8 mouse cellular contexts compared by ENCODE assay signal in genomic region chr4:108350819-108351218, GRCm38 (mm10). TPM values are rescaled to one million over a fixed set of nuclear protein-coding genes. Genes with fewer than 3 reads are reported as not detected.
DNase-seq lines count a peak whose midpoint lies in the region; ATAC-seq lines count a peak whose summit lies in the region.

No protein-coding gene starts in this region.

- H3K36me3 ChIP-seq in heart, embryonic 11.5 days (ENCODE audit: control insufficient read depth, insufficient read depth, low read length): no peaks in the 10 kb centered on the region
- H3K36me3 ChIP-seq in limb, embryonic 11.5 days (ENCODE audit: control insufficient read depth, insufficient read depth, low read length): no peaks in the 10 kb centered on the region
- no peaks in the 10 kb centered on the region for H3K36me3 ChIP-seq in midbrain, embryonic 13.5 days

- no peak overlapping the region for H3K4me3 ChIP-seq in heart, embryonic 11.5 days (ENCODE audit: low read depth, low read length)
- no peak overlapping the region for H3K4me3 ChIP-seq in limb, embryonic 11.5 days (ENCODE audit: low read depth, low read length)
- H3K4me3 ChIP-seq in midbrain, embryonic 13.5 days (replicated peaks): no peak overlapping the region

- WGBS in heart, embryonic 11.5 days (ENCODE audit: insufficient replicate concordance): 4% methylated on average over 8 of the region's 8 CpGs
- 4% methylated on average over 8 of the region's 8 CpGs for WGBS in limb, embryonic 11.5 days
- 7% methylated on average over 8 of the region's 8 CpGs for WGBS in midbrain, embryonic 13.5 days

- ATAC-seq in heart, embryonic 11.5 days (replicated peaks; ENCODE audit: insufficient number of reproducible peaks, low FRiP score, low TSS enrichment): peak; percentile 78
- peak; percentile 85 for ATAC-seq in limb, embryonic 11.5 days (ENCODE audit: insufficient number of reproducible peaks, low FRiP score, low TSS enrichment, low read depth)
- peak; percentile 85 for ATAC-seq in midbrain, embryonic 13.5 days

- peak; percentile 95 for DNase-seq in 3T3-L1 (ENCODE audit: low read depth, low spot score)
- peak; percentile 58 for DNase-seq in adrenal gland, postnatal 25 days
- peak; percentile 88 for DNase-seq in limb, embryonic 11.5 days (ENCODE audit: low spot score)
- DNase-seq in layer of hippocampus, postnatal 10 days (ENCODE audit: low spot score in 2 of 2): no peak
- DNase-seq in cerebellum, adult 11 months: no peak
- no peak for DNase-seq in thymus, postnatal 4 days

- no peaks in the 10 kb centered on the region for H3K9me3 ChIP-seq in heart, embryonic 11.5 days (replicated peaks; ENCODE audit: control insufficient read depth, low read length)
- H3K9me3 ChIP-seq in limb, embryonic 11.5 days (ENCODE audit: control insufficient read depth, low read length): no peaks in the 10 kb centered on the region
- no peaks in the 10 kb centered on the region for H3K9me3 ChIP-seq in midbrain, embryonic 13.5 days

- peak overlapping the region; percentile 22; the same call in 1 of the 2 replicates for H3K4me2 ChIP-seq in heart, embryonic 11.5 days
- no peak overlapping the region for H3K4me2 ChIP-seq in limb, embryonic 11.5 days (ENCODE audit: low read depth, severe bottlenecking)
- no peak overlapping the region for H3K4me2 ChIP-seq in midbrain, embryonic 13.5 days (replicated peaks)

- H3K4me1 ChIP-seq in heart, embryonic 11.5 days (ENCODE audit: control insufficient read depth, insufficient read depth, low read length): peaks cover 42% of the 10 kb centered on the region
- peaks cover 53% of the 10 kb centered on the region for H3K4me1 ChIP-seq in limb, embryonic 11.5 days (ENCODE audit: control insufficient read depth, insufficient read depth, low read length)
- peaks cover 28% of the 10 kb centered on the region for H3K4me1 ChIP-seq in midbrain, embryonic 13.5 days (replicated peaks)

- peak overlapping the region; percentile 87 for H3K27ac ChIP-seq in heart, embryonic 11.5 days (ENCODE audit: low read depth, low read length)
- H3K27ac ChIP-seq in limb, embryonic 11.5 days (replicated peaks; ENCODE audit: low read depth, low read length): peak overlapping the region; percentile 79
- peak overlapping the region; percentile 31 for H3K27ac ChIP-seq in midbrain, embryonic 13.5 days

- H3K9ac ChIP-seq in heart, embryonic 11.5 days (ENCODE audit: low read depth, low read length): peak overlapping the region; percentile 40; the same call in 1 of the 2 replicates
- no peak overlapping the region for H3K9ac ChIP-seq in limb, embryonic 11.5 days (ENCODE audit: low read length)
- no peak overlapping the region for H3K9ac ChIP-seq in midbrain, embryonic 13.5 days (replicated peaks)

- H3K27me3 ChIP-seq in heart, embryonic 11.5 days (ENCODE audit: control insufficient read depth, insufficient read depth, low read length): no peaks in the 10 kb centered on the region
- no peaks in the 10 kb centered on the region for H3K27me3 ChIP-seq in limb, embryonic 11.5 days (ENCODE audit: control insufficient read depth, insufficient read depth, low read length)
- no peaks in the 10 kb centered on the region for H3K27me3 ChIP-seq in midbrain, embryonic 13.5 days

RNA-seq across cellular contexts. Expression of gene Coa7, which starts 22.9 kb away (rescaled TPM):
- total RNA-seq in adrenal gland, postnatal 25 days (2021): 33.9 and 55.8 TPM in 2 replicates
- 38.0 and 44.3 TPM in 2 replicates for polyA plus RNA-seq in heart, embryonic 11.5 days (2014; fragmentation: Nextera tagmentation; extraction: Ambion mirVana)
- 56.3 and 60.7 TPM in 2 replicates for polyA plus RNA-seq in limb, embryonic 11.5 days (2014; fragmentation: Nextera tagmentation; extraction: Ambion mirVana)
- 49.5 and 50.5 TPM in 2 replicates for polyA plus RNA-seq in midbrain, embryonic 13.5 days (2015; fragmentation: Nextera tagmentation; extraction: Ambion mirVana)
- total RNA-seq in layer of hippocampus, postnatal 10 days (2021): 10 to 100 TPM; 31.4 to 42.1 TPM

RNA-seq across cellular contexts. Expression of gene Shisal2a, which starts 32.3 kb away (rescaled TPM):
- 4.1 and 4.5 TPM in 2 replicates for total RNA-seq in adrenal gland, postnatal 25 days (2021)
- 1.3 and 2.2 TPM in 2 replicates for polyA plus RNA-seq in heart, embryonic 11.5 days (2014; fragmentation: Nextera tagmentation; extraction: Ambion mirVana)
- polyA plus RNA-seq in limb, embryonic 11.5 days (2014; fragmentation: Nextera tagmentation; extraction: Ambion mirVana): 6.8 and 8.6 TPM in 2 replicates
- 4.5 and 5.9 TPM in 2 replicates for polyA plus RNA-seq in midbrain, embryonic 13.5 days (2015; fragmentation: Nextera tagmentation; extraction: Ambion mirVana)
- not detected for total RNA-seq in layer of hippocampus, postnatal 10 days (2021)

RNA-seq across cellular contexts. Expression of gene Zyg11b, which starts 49.9 kb away (rescaled TPM):
- 44.2 and 54.6 TPM in 2 replicates for total RNA-seq in adrenal gland, postnatal 25 days (2021)
- 9.1 and 9.9 TPM in 2 replicates for polyA plus RNA-seq in heart, embryonic 11.5 days (2014; fragmentation: Nextera tagmentation; extraction: Ambion mirVana)
- 14.6 and 15.1 TPM in 2 replicates for polyA plus RNA-seq in limb, embryonic 11.5 days (2014; fragmentation: Nextera tagmentation; extraction: Ambion mirVana)
- polyA plus RNA-seq in midbrain, embryonic 13.5 days (2015; fragmentation: Nextera tagmentation; extraction: Ambion mirVana): 30.3 and 30.9 TPM in 2 replicates
- 100 to 1,000 TPM; 144 to 146 TPM for total RNA-seq in layer of hippocampus, postnatal 10 days (2021)

RNA-seq across cellular contexts. Expression of gene Gpx7, which starts 55.9 kb away (rescaled TPM):
- 7.3 and 8.7 TPM in 2 replicates for total RNA-seq in adrenal gland, postnatal 25 days (2021)
- 58.8 and 60.8 TPM in 2 replicates for polyA plus RNA-seq in heart, embryonic 11.5 days (2014; fragmentation: Nextera tagmentation; extraction: Ambion mirVana)
- polyA plus RNA-seq in limb, embryonic 11.5 days (2014; fragmentation: Nextera tagmentation; extraction: Ambion mirVana): 51.7 and 53.6 TPM in 2 replicates
- 24.7 and 26.2 TPM in 2 replicates for polyA plus RNA-seq in midbrain, embryonic 13.5 days (2015; fragmentation: Nextera tagmentation; extraction: Ambion mirVana)
- 10 to 100 TPM; 10.3 to 12.1 TPM for total RNA-seq in layer of hippocampus, postnatal 10 days (2021)

Comparison
In these comparisons a context has a peak if more than half of its experiments do, and no peak if none do; other contexts are left out.
1. DNase-seq: peak in 3T3-L1 (single experiment), adrenal gland, postnatal 25 days (single experiment) and limb, embryonic 11.5 days (single experiment); none in layer of hippocampus, postnatal 10 days (0 of 2), cerebellum, adult 11 months (single experiment) and thymus, postnatal 4 days (single experiment).
2. H3K27ac ChIP-seq: peak in every context shown above with its lines; median percentile 87 in heart, embryonic 11.5 days; 79 in limb, embryonic 11.5 days; 31 in midbrain, embryonic 13.5 days.
3. Peak in every context shown above with its lines, with median percentiles within 50 percentile points of each other: ATAC-seq.